ENCODE assay signal across 17 mouse cellular contexts in genomic region chr6:22349531-22350238, GRCm38 (mm10). TPM values are rescaled to one million over a fixed set of nuclear protein-coding genes. Genes with fewer than 3 reads are reported as not detected.
DNase-seq lines count a peak whose midpoint lies in the region; ATAC-seq and TF ChIP-seq lines count a peak whose summit lies in the region.
"Had no signal": no experiment of that assay in that cellular context is flagged by ENCODE, and none has a peak within 500 bp of the region (broad histone marks: within the 10 kb centered on the region; RNA-seq: fewer than 3 reads in every experiment).

No protein-coding gene starts in this region.

- H3K4me2 ChIP-seq in liver, embryonic 12.5 days = no peak overlapping the region
- H3K4me2 ChIP-seq: lung, embryonic 14.5 days; midbrain, embryonic 15.5 days; stomach, embryonic 15.5 days had no signal

- H3K79me2 ChIP-seq in liver, adult 2 months (ENCODE audit: control insufficient read depth, insufficient read depth, low read length) = peaks cover 24% of the 10 kb centered on the region; the same call in 1 of the 2 replicates

- no peaks in the 10 kb centered on the region for H3K9me3 ChIP-seq in liver, embryonic 12.5 days (replicated peaks)
- H3K9me3 ChIP-seq: hindbrain, embryonic 10.5 days; midbrain, embryonic 15.5 days; stomach, embryonic 15.5 days had no signal

- no peak overlapping the region for H3K4me3 ChIP-seq in liver, adult 2 months (ENCODE audit: insufficient read depth, low read depth, low read length)
- H3K4me3 ChIP-seq in liver, embryonic 12.5 days = no peak overlapping the region
- no peak overlapping the region for H3K4me3 ChIP-seq in layer of hippocampus, adult 2 months
- H3K4me3 ChIP-seq: hindbrain, embryonic 10.5 days; midbrain, embryonic 15.5 days; stomach, embryonic 15.5 days had no signal

- 75% methylated on average over 11 of the region's 11 CpGs for WGBS in liver, adult 2 months
- WGBS in liver, embryonic 12.5 days (ENCODE audit: insufficient replicate concordance) = 61% methylated on average over 11 of the region's 11 CpGs

- ATAC-seq in liver, embryonic 12.5 days = no peak
- peak; percentile 54 for ATAC-seq in activated CD4-positive, CD25-positive, alpha-beta regulatory T cell, adult 4 months
- peak; percentile 29 for ATAC-seq in megakaryocyte progenitor cell, adult 5-6 weeks (replicated peaks; ENCODE audit: poor library complexity)
- ATAC-seq: midbrain, embryonic 15.5 days; Patski had no signal

- no peak for TF ChIP-seq CTCF in liver, adult 2 months (IDR thresholded peaks at IDR 0.05; ENCODE audit: low read depth, low read length)
- no peak for TF ChIP-seq CTCF in layer of hippocampus, adult 2 months (conservative IDR thresholded peaks at IDR 0.05)

- no peaks in the 10 kb centered on the region for H3K27me3 ChIP-seq in liver, adult 2 months (ENCODE audit: control insufficient read depth, insufficient read depth, low read length)
- H3K27me3 ChIP-seq in liver, embryonic 12.5 days (replicated peaks) = no peaks in the 10 kb centered on the region
- H3K27me3 ChIP-seq: midbrain, embryonic 15.5 days; Patski; stomach, embryonic 15.5 days had no signal

- H3K36me3 ChIP-seq in liver, adult 2 months (ENCODE audit: control insufficient read depth, insufficient read depth, low read length) = no peaks in the 10 kb centered on the region
- no peaks in the 10 kb centered on the region for H3K36me3 ChIP-seq in liver, embryonic 12.5 days
- H3K36me3 ChIP-seq: hindbrain, embryonic 10.5 days; midbrain, embryonic 15.5 days; stomach, embryonic 15.5 days had no signal

- H3K27ac ChIP-seq in liver, adult 2 months (replicated peaks; ENCODE audit: insufficient read depth, low read depth, low read length) = peak overlapping the region; percentile 19; the same call in 1 of the 2 replicates
- H3K27ac ChIP-seq in liver, embryonic 12.5 days = no peak overlapping the region
- no peak overlapping the region for H3K27ac ChIP-seq in layer of hippocampus, adult 2 months
- H3K27ac ChIP-seq: hindbrain, embryonic 10.5 days; midbrain, embryonic 15.5 days; stomach, embryonic 15.5 days had no signal

- no peak for TF ChIP-seq POLR2A in liver, adult 2 months (IDR thresholded peaks at IDR 0.05; ENCODE audit: extremely low read depth, insufficient read depth, low read length)

- no peak for DNase-seq in liver, adult 2 months (ENCODE audit: extremely low read depth, low read depth, low spot score)
- peak; percentile 10 to 37 for DNase-seq in CD8-positive naive resting alpha-beta T cell, adult 2 months (ENCODE audit: low read depth in 2 of 2, low spot score in 2 of 2)
- no peak for DNase-seq in layer of hippocampus, adult 2 months (ENCODE audit: low spot score in 2 of 2)
- DNase-seq in lung, postnatal 4 days = no peak
- DNase-seq in kidney, postnatal 10 days = no peak
- DNase-seq: adrenal gland, postnatal 14 days; cerebellum, adult 11 months; embryo, embryonic 11 days; kidney, adult 8-10 months; lung, embryonic 14.5 days had no signal

- H3K4me1 ChIP-seq in liver, adult 2 months (ENCODE audit: control insufficient read depth, insufficient read depth, low read length) = peaks cover 16% of the 10 kb centered on the region
- H3K4me1 ChIP-seq in liver, embryonic 12.5 days = peaks cover 71% of the 10 kb centered on the region

- no peak overlapping the region for H3K9ac ChIP-seq in liver, adult 2 months (ENCODE audit: low read depth, low read length)
- H3K9ac ChIP-seq in liver, embryonic 12.5 days = no peak overlapping the region
- H3K9ac ChIP-seq: lung, embryonic 14.5 days; midbrain, embryonic 15.5 days; stomach, embryonic 15.5 days had no signal

RNA-seq across cellular contexts. Expression of gene Fam3c, which starts 6.4 kb away (rescaled TPM):
- total RNA-seq in liver, adult 2 months (2014; rRNA removed) = 24.6 and 34.5 TPM in 2 replicates
- polyA plus RNA-seq in liver, adult 2 months (2012; rRNA removed) = 2.8 and 3.1 TPM in 2 replicates
- polyA plus RNA-seq in liver, embryonic 12.5 days (2016; fragmentation: Nextera tagmentation; extraction: Ambion mirVana) = 22.1 and 22.4 TPM in 2 replicates
- 100 to 1,000 TPM; 109 to 114 TPM for polyA plus RNA-seq in activated CD4-positive, CD25-positive, alpha-beta regulatory T cell, adult 4 months (2017; shearing (Covaris generic))
- total RNA-seq in megakaryocyte progenitor cell, adult 5-6 weeks (2015) = 20.2 and 27.8 TPM in 2 replicates
- total RNA-seq in megakaryocyte progenitor cell, adult 5-6 weeks (2017) = 51.0 and 76.7 TPM in 2 replicates
- total RNA-seq in layer of hippocampus, adult 2 months (2021) = 10 to 100 TPM; 61.7 to 63.5 TPM

Comparison
In these comparisons a context has a peak if more than half of its experiments do, and no peak if none do; other contexts are left out.
1. DNase-seq: peak in CD8-positive naive resting alpha-beta T cell, adult 2 months (2 of 2); none in liver, adult 2 months (single experiment), layer of hippocampus, adult 2 months (0 of 2), lung, postnatal 4 days (0 of 2) and kidney, postnatal 10 days (single experiment).